Mouse (Mus musculus) cortical plate, adult 2 months (tissue): ENCODE measurements around the gene Cep131. TPM values are rescaled to one million over a fixed set of nuclear protein-coding genes. Genes with fewer than 3 reads are reported as not detected.
A peak's percentile ranks its signal among the peaks of the same experiment; 100 is the strongest.

Source experiments
- H3K27ac ChIP-seq: fragments of 200-500 bp; 2 replicates; pipeline ENCODE4 v1.5.1; 2012; ENCODE audit warnings: low read length, control low read depth, inconsistent platforms; ENCODE audit not compliant: insufficient read depth
- H3K4me1 ChIP-seq: fragments of 200-500 bp; 2 replicates; pipeline ENCODE4 v1.6.1; 2011; ENCODE audit warnings: low read length; ENCODE audit not compliant: control insufficient read depth, insufficient read depth
- H3K4me3 ChIP-seq: fragments of 200-500 bp; 2 replicates; pipeline ENCODE4 v1.5.1; 2011; ENCODE audit warnings: mild to moderate bottlenecking, low read length, control low read depth; ENCODE audit not compliant: insufficient read depth
- CTCF ChIP-seq: fragments of 200-500 bp; IDR thresholded peaks from 2 replicates; pipeline ENCODE4 v1.5.1; 2011; ENCODE audit warnings: mild to moderate bottlenecking, control low read depth, low read length; ENCODE audit not compliant: insufficient read depth; ENCODE audit errors: extremely low read depth
- POLR2A ChIP-seq: fragments of 200-500 bp; IDR thresholded peaks from 2 replicates; pipeline ENCODE4 v1.6.1; 2011; ENCODE audit warnings: mild to moderate bottlenecking, low read length, control low read depth; ENCODE audit not compliant: insufficient read depth; ENCODE audit errors: extremely low read depth
- polyA plus RNA-seq: library from polyadenylated mRNA; depleted of rRNA; stranded (reverse); fragments of >200 nt; gene quantifications from 2 replicates; pipeline ENCODE4 v1.2.3, GENCODE M21; 2012

Cep131 gene
- polyA plus RNA-seq, 1 experiment, result 32.1 TPM

GRCm38 (mm10) chr11:120119108-120119507 is 32.5 kb upstream of the Cep131 start:
- H3K4me3 ChIP-seq, result no peak overlapping the region
- no peak for TF ChIP-seq CTCF
- H3K4me1 ChIP-seq, result no peaks in the 10 kb centered on the region; the same call in 1 of the 2 replicates
- no peak overlapping the region for H3K27ac ChIP-seq

GRCm38 (mm10) chr11:120117626-120118025 is 31.0 kb upstream of the Cep131 start:
- TF ChIP-seq POLR2A (no peak), CTCF (no peak)
- Histone ChIP-seq H3K4me1 (no peaks in the 10 kb centered on the region; the same call in 1 of the 2 replicates), H3K27ac (no peak overlapping the region), H3K4me3 (no peak overlapping the region)

- no peak overlapping the region for H3K4me3 ChIP-seq
- no peak overlapping the region for H3K27ac ChIP-seq
- no peak for TF ChIP-seq POLR2A
- no peak for TF ChIP-seq CTCF
- H3K4me1 ChIP-seq, result no peaks in the 10 kb centered on the region
Measured at GRCm38 (mm10) chr11:120114488-120115215, 28.0 kb upstream of the Cep131 start.

- Histone ChIP-seq H3K4me3 (no peak overlapping the region), H3K27ac (no peak overlapping the region), H3K4me1 (peaks cover 2% of the 10 kb centered on the region; the same call in 1 of the 2 replicates)
- TF ChIP-seq CTCF (no peak), POLR2A (no peak)
Measured at GRCm38 (mm10) chr11:120112136-120112535, 25.5 kb upstream of the Cep131 start.

- H3K4me3 ChIP-seq, result no peak overlapping the region
- H3K27ac ChIP-seq, result no peak overlapping the region
- peak; percentile 96 for TF ChIP-seq CTCF
- no peak for TF ChIP-seq POLR2A
Measured at GRCm38 (mm10) chr11:120111033-120111432, 24.4 kb upstream of the Cep131 start.

GRCm38 (mm10) chr11:120110554-120110953 is 23.9 kb upstream of the Cep131 start:
- no peak overlapping the region for H3K27ac ChIP-seq
- no peak overlapping the region for H3K4me3 ChIP-seq
- H3K4me1 ChIP-seq, result peaks cover 2% of the 10 kb centered on the region; the same call in 1 of the 2 replicates
- TF ChIP-seq POLR2A, result no peak
- peak; percentile 36 for TF ChIP-seq CTCF

More at GRCm38 (mm10) chr11:120111033-120111432, 24.4 kb upstream of the Cep131 start:
- peaks cover 2% of the 10 kb centered on the region; the same call in 1 of the 2 replicates for H3K4me1 ChIP-seq

GRCm38 (mm10) chr11:120109558-120110210 is 23.1 kb upstream of the Cep131 start:
- Histone ChIP-seq H3K27ac (no peak overlapping the region), H3K4me1 (peaks cover 2% of the 10 kb centered on the region; the same call in 1 of the 2 replicates)
- no peak for TF ChIP-seq POLR2A
- TF ChIP-seq CTCF, result no peak

GRCm38 (mm10) chr11:120107796-120108195 is 21.2 kb upstream of the Cep131 start:
- H3K4me1 ChIP-seq, result peaks cover 2% of the 10 kb centered on the region; the same call in 1 of the 2 replicates
- no peak for TF ChIP-seq CTCF
- TF ChIP-seq POLR2A, result no peak

More at GRCm38 (mm10) chr11:120109558-120110210, 23.1 kb upstream of the Cep131 start:
- H3K4me3 ChIP-seq, result no peak overlapping the region

GRCm38 (mm10) chr11:120107026-120107425 is 20.4 kb upstream of the Cep131 start:
- H3K4me1 ChIP-seq, result peaks cover 2% of the 10 kb centered on the region; the same call in 1 of the 2 replicates
- H3K27ac ChIP-seq, result no peak overlapping the region
- H3K4me3 ChIP-seq, result no peak overlapping the region
- TF ChIP-seq POLR2A (no peak), CTCF (no peak)

More at GRCm38 (mm10) chr11:120107796-120108195, 21.2 kb upstream of the Cep131 start:
- no peak overlapping the region for H3K4me3 ChIP-seq
- H3K27ac ChIP-seq, result no peak overlapping the region

- peaks cover 2% of the 10 kb centered on the region; the same call in 1 of the 2 replicates for H3K4me1 ChIP-seq
- no peak overlapping the region for H3K4me3 ChIP-seq
- H3K27ac ChIP-seq, result no peak overlapping the region
- no peak for TF ChIP-seq POLR2A
- TF ChIP-seq CTCF, result no peak
Measured at GRCm38 (mm10) chr11:120103431-120103997, 16.9 kb upstream of the Cep131 start.
